Mouse (Mus musculus) left cerebral cortex, adult 2 months (tissue): ENCODE measurements around the gene Syn3. TPM values are rescaled to one million over a fixed set of nuclear protein-coding genes. Genes with fewer than 3 reads are reported as not detected.

ENCODE experiments used
- DNase-seq, 2 experiments: peaks; one replicate each; pipeline ENCODE4 v3.0.0; 2021 to 2022; ENCODE audit warnings: low spot score in 2 of 2, mixed read lengths in 1 of 2; ENCODE audit errors: extremely low spot score in 1 of 2
- H3K27ac ChIP-seq: fragments of 200-600 bp; 2 replicates; pipeline ENCODE4 v1.8.1; 2022
- H3K4me3 ChIP-seq: fragments of 200-600 bp; 2 replicates; pipeline ENCODE4 v1.8.1; 2022
- CTCF ChIP-seq: fragments of 200-600 bp; IDR thresholded peaks from 2 replicates; pipeline ENCODE4 v1.8.1; 2022; ENCODE audit warnings: antibody characterized with exemption, mild to moderate bottlenecking, moderate library complexity
- intact Hi-C: fragments of 180-260 bp; cut with DNase I; formaldehyde crosslinking; loops from one replicate; pipeline ENCODE4 v1.15.1; 2025
- total RNA-seq, 2 experiments: library from RNA; stranded (reverse); gene quantifications; 2 replicates each; pipeline ENCODE4 v1.2.3; 2021

The Syn3 gene
- total RNA-seq, 2 experiments from 2014 or later: 29.9 to 30.8 TPM

- intact Hi-C loops: no loop called here
- no peak for DNase-seq
- H3K27ac ChIP-seq: no peak overlapping the region
- TF ChIP-seq CTCF: no peak
- no peak overlapping the region for H3K4me3 ChIP-seq
These were observed 12.7 kb downstream of the Syn3 start for GRCm38 (mm10) chr10:86485971-86486370.

DNA sequence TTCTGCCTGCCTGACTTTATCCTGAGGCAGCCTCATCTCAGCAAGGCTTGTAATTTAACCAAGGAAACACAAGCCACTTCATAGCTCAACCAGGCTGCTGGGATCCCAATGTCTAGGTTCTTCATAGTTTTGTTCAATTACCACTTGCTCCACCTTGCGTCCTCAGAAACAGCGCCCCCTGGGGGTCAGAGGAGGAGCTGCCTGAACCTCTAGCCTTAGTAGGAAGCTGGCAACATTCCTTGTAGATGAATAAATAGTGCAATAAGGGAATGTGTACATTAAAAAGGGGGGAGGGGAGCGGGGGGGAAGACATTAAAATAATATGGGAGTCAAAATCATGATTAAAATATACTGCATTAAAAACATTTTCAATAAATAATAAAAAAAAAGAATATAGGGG, 14.7 kb downstream of the Syn3 start:
- Histone ChIP-seq H3K4me3 (no peak overlapping the region), H3K27ac (no peak overlapping the region)
- DNase-seq: no peak
- intact Hi-C loops: no loop called here
- peak; percentile 58 for TF ChIP-seq CTCF

DNA sequence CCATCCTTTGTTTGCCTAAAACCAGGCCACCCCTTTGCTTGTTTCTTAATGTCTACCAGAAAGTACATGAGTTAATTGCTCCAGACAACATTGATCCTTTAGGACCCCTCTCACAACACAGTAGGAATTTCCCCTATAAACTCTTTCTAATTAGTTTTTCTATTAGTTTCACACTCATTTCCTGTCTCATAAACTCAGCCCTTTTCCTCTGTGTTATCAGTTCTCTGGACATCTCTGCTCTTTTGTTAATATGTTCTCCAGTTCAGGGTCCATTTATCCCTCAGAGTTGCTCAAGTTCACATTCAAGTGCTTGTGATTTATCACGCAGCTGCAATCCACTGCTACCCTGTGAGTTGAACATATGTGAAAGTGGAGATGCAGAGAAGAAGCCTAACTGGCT, 16.2 kb downstream of the Syn3 start:
- Histone ChIP-seq H3K4me3 (no peak overlapping the region), H3K27ac (no peak overlapping the region)
- intact Hi-C loops: no loop called here
- no peak for TF ChIP-seq CTCF
- no peak for DNase-seq

DNA sequence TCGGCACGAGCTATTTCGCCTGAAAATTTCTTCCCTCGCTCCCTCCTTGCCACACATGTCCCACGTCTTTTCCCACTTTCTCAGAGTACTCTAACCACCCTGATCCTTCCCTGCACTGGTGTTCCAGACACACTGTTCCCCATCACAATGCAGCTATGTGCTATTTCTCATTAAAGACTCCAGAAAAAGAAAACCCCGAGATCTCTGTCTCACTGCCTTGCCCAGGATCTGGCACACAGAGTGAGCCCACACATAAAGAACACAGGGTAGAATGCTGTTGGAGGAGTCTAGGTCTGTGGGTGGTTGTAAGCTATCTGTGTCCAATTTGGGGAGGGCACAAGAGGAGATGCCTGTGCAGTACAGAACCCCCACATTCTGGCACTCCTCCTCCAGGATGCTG, 18.0 kb downstream of the Syn3 start:
- DNase-seq: peak in 1 of 2 experiments; percentile 28
- no peak for TF ChIP-seq CTCF
- intact Hi-C loops: loop anchor here (2.0 kb wide), 1 partner anchor 18 kb away; the partner anchor contains the start of gene Syn3
- Histone ChIP-seq H3K27ac (peak overlapping the region; percentile 60), H3K4me3 (no peak overlapping the region)

DNA sequence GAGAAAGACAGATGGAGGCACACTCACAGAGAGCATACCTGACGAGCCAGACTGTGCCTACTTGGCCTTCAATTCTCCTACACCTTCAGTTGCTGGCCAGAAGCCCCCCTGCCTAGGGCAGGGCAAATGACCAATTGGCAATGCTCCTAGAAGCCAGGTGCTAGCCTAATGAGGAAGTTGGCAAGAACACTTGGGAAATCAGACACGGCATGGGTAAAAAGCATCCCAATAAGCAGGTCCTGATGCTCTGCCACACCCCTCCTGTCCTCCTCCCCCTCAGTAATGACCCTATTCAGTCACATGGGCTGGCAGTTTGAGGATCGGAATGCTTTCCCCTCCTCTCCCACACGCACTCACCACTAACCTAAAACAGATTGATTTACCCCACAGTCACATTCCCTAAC, 19.0 kb downstream of the Syn3 start:
- Histone ChIP-seq H3K4me3 (no peak overlapping the region), H3K27ac (peak overlapping the region; percentile 60; the same call in 1 of the 2 replicates)
- no peak for DNase-seq
- no peak for TF ChIP-seq CTCF
- intact Hi-C loops: loop anchor here (2.0 kb wide), 1 partner anchor 19 kb away; the partner anchor contains the start of gene Syn3

- Histone ChIP-seq H3K27ac (no peak overlapping the region), H3K4me3 (no peak overlapping the region)
- TF ChIP-seq CTCF: no peak
- intact Hi-C loops: no loop called here
- DNase-seq: no peak
These were observed 22.0 kb downstream of the Syn3 start for GRCm38 (mm10) chr10:86476720-86477119.

GRCm38 (mm10) chr10:86475270-86475669, 23.4 kb downstream of the Syn3 start:
- intact Hi-C loops: no loop called here
- Histone ChIP-seq H3K27ac (no peak overlapping the region), H3K4me3 (no peak overlapping the region)
- DNase-seq: no peak
- TF ChIP-seq CTCF: no peak

GRCm38 (mm10) chr10:86474176-86475154, 24.2 kb downstream of the Syn3 start:
- intact Hi-C loops: loop anchor here (1.0 kb wide), 1 partner anchor 24 kb away; the partner anchor contains the start of gene Syn3
- no peak for DNase-seq
- no peak overlapping the region for H3K27ac ChIP-seq

GRCm38 (mm10) chr10:86473637-86474154, 25.0 kb downstream of the Syn3 start:
- DNase-seq: peak in 1 of 2 experiments; percentile 49
- Histone ChIP-seq H3K27ac (no peak overlapping the region), H3K4me3 (no peak overlapping the region)
- peak; percentile 71 for TF ChIP-seq CTCF
- intact Hi-C loops: loop anchor here (1.0 kb wide), 1 partner anchor 25 kb away; the partner anchor contains the start of gene Syn3

More at GRCm38 (mm10) chr10:86474176-86475154, 24.2 kb downstream of the Syn3 start:
- H3K4me3 ChIP-seq: no peak overlapping the region
- TF ChIP-seq CTCF: no peak

GRCm38 (mm10) chr10:86468612-86469546, 29.8 kb downstream of the Syn3 start:
- H3K27ac ChIP-seq: no peak overlapping the region
- no peak for TF ChIP-seq CTCF
- intact Hi-C loops: no loop called here
- no peak for DNase-seq
- H3K4me3 ChIP-seq: no peak overlapping the region

DNA sequence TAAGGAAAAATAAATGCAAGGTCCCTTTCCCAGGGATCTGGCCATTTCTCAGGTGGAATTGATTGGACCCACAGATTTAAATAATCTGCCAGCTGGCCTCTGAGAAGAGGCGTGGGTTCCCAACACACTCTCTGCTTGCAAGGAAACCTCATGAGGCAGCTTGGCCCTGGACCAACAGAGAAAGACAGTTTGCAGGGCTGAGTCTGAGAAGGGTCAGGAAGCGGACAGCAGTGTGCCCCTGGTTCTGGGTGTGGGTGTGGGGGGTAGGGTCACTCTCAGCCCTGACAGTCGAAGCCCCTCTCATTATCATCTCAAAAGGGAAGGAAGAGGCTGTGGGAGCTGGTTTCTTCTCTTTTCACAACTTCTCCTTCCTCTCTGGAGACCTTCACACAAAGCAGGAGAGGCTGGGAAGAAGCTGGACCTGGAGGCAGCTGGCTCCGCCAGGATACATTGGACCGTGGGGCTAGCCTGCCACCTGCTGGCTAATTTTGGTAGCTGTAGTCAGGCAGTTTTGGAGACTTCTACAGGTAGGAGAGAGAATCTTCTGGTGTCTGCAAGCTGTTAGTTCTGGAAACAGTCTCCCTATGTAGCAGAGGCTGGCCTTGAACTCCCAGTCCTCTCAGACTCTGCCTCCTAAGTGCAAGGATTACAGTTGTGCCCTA, 35.0 kb downstream of the Syn3 start:
- peak; percentile 82 to 86 for DNase-seq
- no peak overlapping the region for H3K4me3 ChIP-seq
- intact Hi-C loops: loop anchor here (1.0 to 5.0 kb wide), 3 partner anchors 398 to 495 kb away; partner anchors contain the start of gene Fbxo7
- H3K27ac ChIP-seq: no peak overlapping the region
- peak; percentile 94 for TF ChIP-seq CTCF
